Mouse (Mus musculus): ENCODE measurements around the gene Bmper.

- TF ChIP-seq CTCF (IDR thresholded peaks at IDR 0.05; ENCODE audit: low read depth, low read length) (no peak), GATA1 (IDR thresholded peaks at IDR 0.05; ENCODE audit: borderline replicate concordance, low read length) (no peak), TAL1 (conservative IDR thresholded peaks at IDR 0.05; ENCODE audit: low read depth, low read length) (no peak), POLR2AphosphoS5 (IDR thresholded peaks at IDR 0.05; ENCODE audit: insufficient replicate concordance, low read depth, low read length) (no peak)
Measured at GRCm38 (mm10) chr9:23198996-23199395, 23.9 kb upstream of the Bmper start.
